Mouse (Mus musculus): ENCODE measurements at regions not wholly inside any gene's neighbourhood (a gene's known extent, or its start where the extent isn't known, plus 50 kb on each side); places are given as distances from the start of the nearest gene placed in this dataset.

- Histone ChIP-seq H3K4me1 (replicated peaks; ENCODE audit: control insufficient read depth, insufficient read depth, low read length) (no peaks in the 10 kb centered on the region), H3K4me3 (replicated peaks; ENCODE audit: low read length) (no peak overlapping the region), H3K36me3 (replicated peaks; ENCODE audit: control insufficient read depth, insufficient read depth) (no peaks in the 10 kb centered on the region), H3K27me3 (ENCODE audit: control insufficient read depth, insufficient read depth, low read length) (no peaks in the 10 kb centered on the region), H3K4me2 (replicated peaks) (no peak overlapping the region), H3K9me3 (ENCODE audit: control insufficient read depth, low read length) (no peaks in the 10 kb centered on the region), H3K9ac (no peak overlapping the region), H3K27ac (no peak overlapping the region)
- DNase-seq (ENCODE audit: low spot score) (no peak), ATAC-seq (ENCODE audit: low FRiP score) (no peak)
- 52% methylated on average over 9 of the region's 9 CpGs for WGBS
Measured at GRCm38 (mm10) chr4:81928581-81929244, 486.1 kb upstream of the Mpdz start.

GRCm38 (mm10) chr4:81927176-81927714 lies 484.6 kb upstream of the Mpdz start:
- no peaks in the 10 kb centered on the region for H3K27me3 ChIP-seq (ENCODE audit: control insufficient read depth, insufficient read depth, low read length)
- no peaks in the 10 kb centered on the region for H3K9me3 ChIP-seq (ENCODE audit: control insufficient read depth, low read length)
- no peak overlapping the region for H3K9ac ChIP-seq
- no peak overlapping the region for H3K4me3 ChIP-seq (replicated peaks; ENCODE audit: low read length)
- WGBS = 87% methylated on average over 2 of the region's 2 CpGs
- DNase-seq (ENCODE audit: low spot score) (no peak), ATAC-seq (ENCODE audit: low FRiP score) (no peak)
- no peaks in the 10 kb centered on the region for H3K4me1 ChIP-seq (replicated peaks; ENCODE audit: control insufficient read depth, insufficient read depth, low read length)
- H3K4me2 ChIP-seq (replicated peaks) = no peak overlapping the region
- H3K27ac ChIP-seq = no peak overlapping the region
- no peaks in the 10 kb centered on the region for H3K36me3 ChIP-seq (replicated peaks; ENCODE audit: control insufficient read depth, insufficient read depth)

GRCm38 (mm10) chr4:81926662-81927141 lies 484.1 kb upstream of the Mpdz start:
- H3K27me3 ChIP-seq (ENCODE audit: control insufficient read depth, insufficient read depth, low read length) = no peaks in the 10 kb centered on the region
- no peak overlapping the region for H3K27ac ChIP-seq
- H3K4me1 ChIP-seq (replicated peaks; ENCODE audit: control insufficient read depth, insufficient read depth, low read length) = no peaks in the 10 kb centered on the region
- 64% methylated on average over 6 of the region's 6 CpGs for WGBS
- no peak for ATAC-seq (ENCODE audit: low FRiP score)
- H3K36me3 ChIP-seq (replicated peaks; ENCODE audit: control insufficient read depth, insufficient read depth) = no peaks in the 10 kb centered on the region
- H3K4me2 ChIP-seq (replicated peaks) = no peak overlapping the region
- no peak overlapping the region for H3K4me3 ChIP-seq (replicated peaks; ENCODE audit: low read length)
- H3K9ac ChIP-seq = no peak overlapping the region
- no peak for DNase-seq (ENCODE audit: low spot score)
- H3K9me3 ChIP-seq (ENCODE audit: control insufficient read depth, low read length) = no peaks in the 10 kb centered on the region

GRCm38 (mm10) chr4:81925611-81926010 lies 483.0 kb upstream of the Mpdz start:
- H3K27me3 ChIP-seq (ENCODE audit: control insufficient read depth, insufficient read depth, low read length) = no peaks in the 10 kb centered on the region

GRCm38 (mm10) chr4:81924120-81924519 lies 481.5 kb upstream of the Mpdz start:
- Histone ChIP-seq H3K36me3 (replicated peaks; ENCODE audit: control insufficient read depth, insufficient read depth) (no peaks in the 10 kb centered on the region), H3K9ac (no peak overlapping the region), H3K27me3 (ENCODE audit: control insufficient read depth, insufficient read depth, low read length) (no peaks in the 10 kb centered on the region), H3K9me3 (ENCODE audit: control insufficient read depth, low read length) (no peaks in the 10 kb centered on the region), H3K27ac (no peak overlapping the region), H3K4me1 (replicated peaks; ENCODE audit: control insufficient read depth, insufficient read depth, low read length) (no peaks in the 10 kb centered on the region), H3K4me3 (replicated peaks; ENCODE audit: low read length) (no peak overlapping the region), H3K4me2 (replicated peaks) (no peak overlapping the region)
- DNase-seq (ENCODE audit: low spot score) (no peak), ATAC-seq (ENCODE audit: low FRiP score) (no peak)
- WGBS = 71% methylated on average over 1 of the region's 1 CpGs

More at GRCm38 (mm10) chr4:81925611-81926010, 483.0 kb upstream of the Mpdz start:
- no peaks in the 10 kb centered on the region for H3K36me3 ChIP-seq (replicated peaks; ENCODE audit: control insufficient read depth, insufficient read depth)
- H3K9me3 ChIP-seq (ENCODE audit: control insufficient read depth, low read length) = no peaks in the 10 kb centered on the region
- H3K4me3 ChIP-seq (replicated peaks; ENCODE audit: low read length) = no peak overlapping the region
- DNase-seq (ENCODE audit: low spot score) = no peak
- no peak overlapping the region for H3K27ac ChIP-seq
- ATAC-seq (ENCODE audit: low FRiP score) = no peak
- no peaks in the 10 kb centered on the region for H3K4me1 ChIP-seq (replicated peaks; ENCODE audit: control insufficient read depth, insufficient read depth, low read length)
- H3K9ac ChIP-seq = no peak overlapping the region
- no peak overlapping the region for H3K4me2 ChIP-seq (replicated peaks)
- WGBS = 92% methylated on average over 2 of the region's 2 CpGs

GRCm38 (mm10) chr4:81922876-81923275 lies 480.3 kb upstream of the Mpdz start:
- Histone ChIP-seq H3K4me3 (replicated peaks; ENCODE audit: low read length) (no peak overlapping the region), H3K9ac (no peak overlapping the region), H3K27me3 (ENCODE audit: control insufficient read depth, insufficient read depth, low read length) (no peaks in the 10 kb centered on the region), H3K4me1 (replicated peaks; ENCODE audit: control insufficient read depth, insufficient read depth, low read length) (no peaks in the 10 kb centered on the region), H3K36me3 (replicated peaks; ENCODE audit: control insufficient read depth, insufficient read depth) (no peaks in the 10 kb centered on the region), H3K4me2 (replicated peaks) (no peak overlapping the region), H3K9me3 (ENCODE audit: control insufficient read depth, low read length) (no peaks in the 10 kb centered on the region), H3K27ac (0 out of 2 replicates have a peak overlapping the region, but pooled peaks have one; percentile 9)
- WGBS = 59% methylated on average over 3 of the region's 3 CpGs
- ATAC-seq (ENCODE audit: low FRiP score) (no peak), DNase-seq (ENCODE audit: low spot score) (no peak)

GRCm38 (mm10) chr4:81914971-81915370 lies 472.4 kb upstream of the Mpdz start:
- Histone ChIP-seq H3K4me2 (replicated peaks) (no peak overlapping the region), H3K27me3 (ENCODE audit: control insufficient read depth, insufficient read depth, low read length) (no peaks in the 10 kb centered on the region), H3K36me3 (replicated peaks; ENCODE audit: control insufficient read depth, insufficient read depth) (no peaks in the 10 kb centered on the region), H3K27ac (no peak overlapping the region), H3K9ac (no peak overlapping the region), H3K4me1 (replicated peaks; ENCODE audit: control insufficient read depth, insufficient read depth, low read length) (no peaks in the 10 kb centered on the region), H3K9me3 (ENCODE audit: control insufficient read depth, low read length) (no peaks in the 10 kb centered on the region), H3K4me3 (replicated peaks; ENCODE audit: low read length) (no peak overlapping the region)
- no peak for DNase-seq (ENCODE audit: low spot score)
- ATAC-seq (ENCODE audit: low FRiP score) = no peak
- 89% methylated on average over 2 of the region's 2 CpGs for WGBS

GRCm38 (mm10) chr4:81913296-81913695 lies 470.7 kb upstream of the Mpdz start:
- Histone ChIP-seq H3K27ac (no peak overlapping the region), H3K4me2 (replicated peaks) (no peak overlapping the region), H3K9me3 (ENCODE audit: control insufficient read depth, low read length) (no peaks in the 10 kb centered on the region), H3K4me3 (replicated peaks; ENCODE audit: low read length) (no peak overlapping the region), H3K27me3 (ENCODE audit: control insufficient read depth, insufficient read depth, low read length) (no peaks in the 10 kb centered on the region), H3K36me3 (replicated peaks; ENCODE audit: control insufficient read depth, insufficient read depth) (no peaks in the 10 kb centered on the region), H3K9ac (no peak overlapping the region), H3K4me1 (replicated peaks; ENCODE audit: control insufficient read depth, insufficient read depth, low read length) (no peaks in the 10 kb centered on the region)
- WGBS = 67% methylated on average over 10 of the region's 10 CpGs
- no peak for DNase-seq (ENCODE audit: low spot score)
- no peak for ATAC-seq (ENCODE audit: low FRiP score)

GRCm38 (mm10) chr4:81912653-81913052 lies 470.0 kb upstream of the Mpdz start:
- H3K9ac ChIP-seq = no peak overlapping the region
- no peak overlapping the region for H3K4me3 ChIP-seq (replicated peaks; ENCODE audit: low read length)
- H3K4me1 ChIP-seq (replicated peaks; ENCODE audit: control insufficient read depth, insufficient read depth, low read length) = no peaks in the 10 kb centered on the region
- ATAC-seq (ENCODE audit: low FRiP score) = no peak
- H3K27me3 ChIP-seq (ENCODE audit: control insufficient read depth, insufficient read depth, low read length) = no peaks in the 10 kb centered on the region
- 82% methylated on average over 1 of the region's 1 CpGs for WGBS
- no peak overlapping the region for H3K4me2 ChIP-seq (replicated peaks)
- H3K36me3 ChIP-seq (replicated peaks; ENCODE audit: control insufficient read depth, insufficient read depth) = no peaks in the 10 kb centered on the region
- no peaks in the 10 kb centered on the region for H3K9me3 ChIP-seq (ENCODE audit: control insufficient read depth, low read length)
- no peak overlapping the region for H3K27ac ChIP-seq
- no peak for DNase-seq (ENCODE audit: low spot score)
